Mouse (Mus musculus): Measurements from ENCODE around the gene Olfr728. TPM values are rescaled to one million over a fixed set of nuclear protein-coding genes. Genes with fewer than 3 reads are reported as not detected.

Gene Olfr728
- polyA plus RNA-seq (2015; fragmentation: Illumina TruSeq; extraction: RNeasy Lipid Tissue Mini Kit (QIAGEN cat#74804); ENCODE audit: low read depth, low replicate concordance) = not detected

GRCm38 (mm10) chr14:50142580-50142979, at the start of gene Olfr728:
Olfr728 (minus strand) TSS chr14:50142680.

GRCm38 (mm10) chr14:50188098-50188497, 45.6 kb upstream of the Olfr728 start, which contains the start of gene Olfr730:
Olfr730 (minus strand) TSS chr14:50188198.

GRCm38 (mm10) chr14:50152810-50153209, 10.3 kb upstream of the Olfr728 start, which contains the start of gene Olfr729:
Olfr729 (minus strand) TSS chr14:50152910.

GRCm38 (mm10) chr14:50122886-50123285, 19.6 kb downstream of the Olfr728 start, which contains the start of gene Olfr727:
Olfr727 (plus strand) TSS chr14:50123186.

GRCm38 (mm10) chr14:50090853-50091252, 51.6 kb downstream of the Olfr728 start, which contains the start of gene Olfr726:
Olfr726 (minus strand) TSS chr14:50090953.

Other genes starting within 250 kb of the Olfr728 start
- gene Olfr722, start 240.7 kb downstream of the Olfr728 start, polyA plus RNA-seq (2015; fragmentation: Illumina TruSeq; extraction: RNeasy Lipid Tissue Mini Kit (QIAGEN cat#74804); ENCODE audit: low read depth, low replicate concordance) = not detected
- not detected for gene Olfr723, start 210.9 kb downstream of the Olfr728 start, polyA plus RNA-seq (2015; fragmentation: Illumina TruSeq; extraction: RNeasy Lipid Tissue Mini Kit (QIAGEN cat#74804); ENCODE audit: low read depth, low replicate concordance)
- not detected for gene Olfr724, start 179.4 kb downstream of the Olfr728 start, polyA plus RNA-seq (2015; fragmentation: Illumina TruSeq; extraction: RNeasy Lipid Tissue Mini Kit (QIAGEN cat#74804); ENCODE audit: low read depth, low replicate concordance)
- gene Olfr725, start 102.3 kb downstream of the Olfr728 start, polyA plus RNA-seq (2015; fragmentation: Illumina TruSeq; extraction: RNeasy Lipid Tissue Mini Kit (QIAGEN cat#74804); ENCODE audit: low read depth, low replicate concordance) = not detected
- not detected for gene Olfr726, start 51.7 kb downstream of the Olfr728 start, polyA plus RNA-seq (2015; fragmentation: Illumina TruSeq; extraction: RNeasy Lipid Tissue Mini Kit (QIAGEN cat#74804); ENCODE audit: low read depth, low replicate concordance)
- gene Olfr727, start 19.5 kb downstream of the Olfr728 start, polyA plus RNA-seq (2015; fragmentation: Illumina TruSeq; extraction: RNeasy Lipid Tissue Mini Kit (QIAGEN cat#74804); ENCODE audit: low read depth, low replicate concordance) = not detected
- gene Olfr729, start 10.2 kb upstream of the Olfr728 start, polyA plus RNA-seq (2015; fragmentation: Illumina TruSeq; extraction: RNeasy Lipid Tissue Mini Kit (QIAGEN cat#74804); ENCODE audit: low read depth, low replicate concordance) = not detected
- not detected for gene Olfr730, start 45.5 kb upstream of the Olfr728 start, polyA plus RNA-seq (2015; fragmentation: Illumina TruSeq; extraction: RNeasy Lipid Tissue Mini Kit (QIAGEN cat#74804); ENCODE audit: low read depth, low replicate concordance)
- not detected for gene Olfr731, start 99.2 kb upstream of the Olfr728 start, polyA plus RNA-seq (2015; fragmentation: Illumina TruSeq; extraction: RNeasy Lipid Tissue Mini Kit (QIAGEN cat#74804); ENCODE audit: low read depth, low replicate concordance)
- gene Olfr732, start 141.5 kb upstream of the Olfr728 start, polyA plus RNA-seq (2015; fragmentation: Illumina TruSeq; extraction: RNeasy Lipid Tissue Mini Kit (QIAGEN cat#74804); ENCODE audit: low read depth, low replicate concordance) = not detected
- gene Olfr733, start 158.8 kb upstream of the Olfr728 start, polyA plus RNA-seq (2015; fragmentation: Illumina TruSeq; extraction: RNeasy Lipid Tissue Mini Kit (QIAGEN cat#74804); ENCODE audit: low read depth, low replicate concordance) = not detected
- gene Olfr734, start 184.1 kb upstream of the Olfr728 start, polyA plus RNA-seq (2015; fragmentation: Illumina TruSeq; extraction: RNeasy Lipid Tissue Mini Kit (QIAGEN cat#74804); ENCODE audit: low read depth, low replicate concordance) = not detected
- gene Olfr735, start 206.2 kb upstream of the Olfr728 start, polyA plus RNA-seq (2015; fragmentation: Illumina TruSeq; extraction: RNeasy Lipid Tissue Mini Kit (QIAGEN cat#74804); ENCODE audit: low read depth, low replicate concordance) = not detected
- not detected for gene Tlr11, start 215.2 kb upstream of the Olfr728 start, polyA plus RNA-seq (2015; fragmentation: Illumina TruSeq; extraction: RNeasy Lipid Tissue Mini Kit (QIAGEN cat#74804); ENCODE audit: low read depth, low replicate concordance)
- gene Olfr736, start 238.5 kb upstream of the Olfr728 start, polyA plus RNA-seq (2015; fragmentation: Illumina TruSeq; extraction: RNeasy Lipid Tissue Mini Kit (QIAGEN cat#74804); ENCODE audit: low read depth, low replicate concordance) = not detected